Mouse (Mus musculus): ENCODE results near the gene Syt15. TPM values are rescaled to one million over a fixed set of nuclear protein-coding genes. Genes with fewer than 3 reads are reported as not detected.

Gene Syt15
- total and polyA plus RNA-seq, 3 experiments, result 0.06 TPM; not detected in 2

DNA sequence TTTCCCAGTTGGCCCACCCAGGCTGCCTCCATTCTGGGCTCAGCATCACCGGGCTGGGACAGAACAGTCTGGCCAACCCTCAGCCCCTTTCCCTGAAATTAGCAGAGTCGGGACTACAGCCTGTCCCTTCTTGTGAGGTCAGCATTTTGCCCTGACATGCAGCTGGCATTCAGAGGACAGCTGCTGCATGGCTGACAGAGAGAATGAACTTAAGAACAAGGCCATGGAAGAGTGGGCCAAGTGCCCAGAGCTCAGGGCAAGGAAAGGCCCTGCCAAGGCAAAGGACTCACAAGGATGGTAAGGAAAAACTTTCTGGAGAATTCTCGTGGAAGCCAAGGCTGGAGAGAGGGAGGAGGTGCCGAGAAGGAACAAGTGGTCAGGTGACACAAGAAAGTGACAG lies 22.7 kb upstream of the Syt15 start:
- Histone ChIP-seq H3K79me2 (ENCODE audit: control insufficient read depth, insufficient read depth, low read length, poor library complexity) (no peaks in the 10 kb centered on the region), H3K27me3 (ENCODE audit: control insufficient read depth in 1 of 2, insufficient read depth in 2 of 2, low read length in 2 of 2) (no peaks in the 10 kb centered on the region; a peak in 1 of 4 replicates), H3K4me3 (ENCODE audit: control insufficient read depth in 1 of 2, insufficient read depth in 1 of 2, low read depth in 2 of 2, low read length in 2 of 2) (no peak overlapping the region), H3K36me3 (ENCODE audit: control insufficient read depth in 1 of 2, insufficient read depth in 2 of 2, low read length in 2 of 2) (no peaks in the 10 kb centered on the region), H3K4me1 (ENCODE audit: control insufficient read depth in 1 of 2, insufficient read depth in 2 of 2, low read length in 2 of 2) (no peaks in the 10 kb centered on the region), H3K9me3 (replicated peaks; ENCODE audit: insufficient read depth, low read length) (no peaks in the 10 kb centered on the region), H3K9ac (ENCODE audit: control insufficient read depth, low read depth, low read length, poor library complexity, severe bottlenecking) (no peak overlapping the region), H3K27ac (ENCODE audit: control insufficient read depth, low read depth, low read length) (no peak overlapping the region)
- no peak for DNase-seq (ENCODE audit: low read depth, low spot score)
- no peak for TF ChIP-seq CTCF (IDR thresholded peaks at IDR 0.05 in 2 of 3, conservative IDR thresholded peaks at IDR 0.05 in 1 of 3; ENCODE audit: control insufficient read depth in 1 of 3, insufficient read depth in 1 of 3, low read depth in 2 of 3, low read length in 3 of 3, poor library complexity in 1 of 3, severe bottlenecking in 1 of 3)
- TF ChIP-seq MAX (IDR thresholded peaks at IDR 0.05; ENCODE audit: low read length), result no peak
- no peak for TF ChIP-seq NRF1 (IDR thresholded peaks at IDR 0.05; ENCODE audit: insufficient read depth, low read depth, low read length, poor library complexity, severe bottlenecking)
- no peak for TF ChIP-seq ZMIZ1 (IDR thresholded peaks at IDR 0.05; ENCODE audit: low read depth, low read length)
- TF ChIP-seq ZC3H11A (IDR thresholded peaks at IDR 0.05; ENCODE audit: low read depth, low read length), result no peak
- no peak for TF ChIP-seq TBP (IDR thresholded peaks at IDR 0.05; ENCODE audit: low read depth, low read length)
- no peak for TF ChIP-seq MYC (IDR thresholded peaks at IDR 0.05; ENCODE audit: low read depth, low read length)
- TF ChIP-seq UBTF (IDR thresholded peaks at IDR 0.05; ENCODE audit: borderline replicate concordance, insufficient read depth, low read depth, low read length), result no peak
- no peak for TF ChIP-seq NELFE (IDR thresholded peaks at IDR 0.05; ENCODE audit: low read depth, low read length)
- no peak for TF ChIP-seq ETS1 (IDR thresholded peaks at IDR 0.05; ENCODE audit: low read depth, low read length)
- TF ChIP-seq MYB (IDR thresholded peaks at IDR 0.05; ENCODE audit: low read depth, low read length), result no peak
- TF ChIP-seq SMC3 (IDR thresholded peaks at IDR 0.05; ENCODE audit: low read depth, low read length), result no peak
- TF ChIP-seq TCF12 (IDR thresholded peaks at IDR 0.05; ENCODE audit: low read depth, low read length), result no peak
- no peak for TF ChIP-seq ZNF384 (IDR thresholded peaks at IDR 0.05; ENCODE audit: low read depth, low read length)
- TF ChIP-seq MAZ (IDR thresholded peaks at IDR 0.05; ENCODE audit: low read depth, low read length), result no peak
- no peak for TF ChIP-seq RAD21 (IDR thresholded peaks at IDR 0.05; ENCODE audit: low read depth, low read length)
- TF ChIP-seq MXI1 (IDR thresholded peaks at IDR 0.05; ENCODE audit: low read depth, low read length), result no peak
- no peak for TF ChIP-seq CHD1 (IDR thresholded peaks at IDR 0.05; ENCODE audit: low read depth, low read length)
- no peak for TF ChIP-seq KAT2A (conservative IDR thresholded peaks at IDR 0.05; ENCODE audit: low read depth, low read length)
- no peak for TF ChIP-seq ZKSCAN1 (IDR thresholded peaks at IDR 0.05; ENCODE audit: low read depth, low read length)

DNA sequence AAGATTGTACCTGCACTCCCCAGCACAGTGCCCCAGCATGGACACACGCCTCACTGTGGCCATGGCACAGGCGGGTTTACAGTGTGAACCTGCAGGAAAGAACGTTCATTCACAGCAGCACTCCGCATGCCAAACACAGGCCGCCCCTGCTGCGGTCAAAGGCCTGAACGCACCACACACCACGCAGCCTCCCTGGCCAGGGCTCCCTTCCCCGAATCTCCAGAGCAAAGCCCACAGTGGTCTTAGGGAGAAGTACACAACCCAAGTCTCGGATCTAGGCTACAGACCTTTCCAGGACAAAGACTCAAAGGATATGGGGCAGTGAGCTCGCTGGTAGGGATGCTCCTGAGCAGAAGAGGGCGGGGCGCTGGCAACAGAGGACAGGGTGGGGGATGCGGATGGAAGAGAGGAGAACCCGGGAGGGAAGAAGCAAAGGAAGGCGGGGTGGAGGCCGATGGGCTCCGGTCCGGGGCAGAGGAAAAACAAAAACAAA lies 18.6 kb upstream of the Syt15 start:
- H3K36me3 ChIP-seq (ENCODE audit: control insufficient read depth in 1 of 2, insufficient read depth in 2 of 2, low read length in 2 of 2), result no peaks in the 10 kb centered on the region
- no peak overlapping the region for H3K9ac ChIP-seq (ENCODE audit: control insufficient read depth, low read depth, low read length, poor library complexity, severe bottlenecking)
- no peak overlapping the region for H3K27ac ChIP-seq (ENCODE audit: control insufficient read depth, low read depth, low read length)
- no peak for DNase-seq (ENCODE audit: low read depth, low spot score)
- TF ChIP-seq ETS1 (IDR thresholded peaks at IDR 0.05; ENCODE audit: low read depth, low read length) (no peak), MAFK (IDR thresholded peaks at IDR 0.05; ENCODE audit: borderline replicate concordance, low read depth, low read length) (no peak), CTCF (IDR thresholded peaks at IDR 0.05 in 2 of 3, conservative IDR thresholded peaks at IDR 0.05 in 1 of 3; ENCODE audit: control insufficient read depth in 1 of 3, insufficient read depth in 1 of 3, low read depth in 2 of 3, low read length in 3 of 3, poor library complexity in 1 of 3, severe bottlenecking in 1 of 3) (no peak), SIN3A (IDR thresholded peaks at IDR 0.05; ENCODE audit: low read length) (no peak), TCF12 (IDR thresholded peaks at IDR 0.05; ENCODE audit: low read depth, low read length) (no peak), NRF1 (IDR thresholded peaks at IDR 0.05; ENCODE audit: insufficient read depth, low read depth, low read length, poor library complexity, severe bottlenecking) (no peak), KAT2A (conservative IDR thresholded peaks at IDR 0.05; ENCODE audit: low read depth, low read length) (no peak), CHD2 (IDR thresholded peaks at IDR 0.05; ENCODE audit: low read length) (no peak), ZKSCAN1 (IDR thresholded peaks at IDR 0.05; ENCODE audit: low read depth, low read length) (no peak)
- H3K4me3 ChIP-seq (ENCODE audit: control insufficient read depth in 1 of 2, insufficient read depth in 1 of 2, low read depth in 2 of 2, low read length in 2 of 2), result no peak overlapping the region
- no peaks in the 10 kb centered on the region for H3K79me2 ChIP-seq (ENCODE audit: control insufficient read depth, insufficient read depth, low read length, poor library complexity)
- peaks cover 0 to 1% of the 10 kb centered on the region in 2 experiments; a peak in 3 of 4 replicates for H3K27me3 ChIP-seq (ENCODE audit: control insufficient read depth in 1 of 2, insufficient read depth in 2 of 2, low read length in 2 of 2)
- no peaks in the 10 kb centered on the region for H3K4me1 ChIP-seq (ENCODE audit: control insufficient read depth in 1 of 2, insufficient read depth in 2 of 2, low read length in 2 of 2)
- no peaks in the 10 kb centered on the region for H3K9me3 ChIP-seq (replicated peaks; ENCODE audit: insufficient read depth, low read length)

Measured in MEL (cell line).